Mouse (Mus musculus): ENCODE data around the gene Cebpg. TPM values are rescaled to one million over a fixed set of nuclear protein-coding genes. Genes with fewer than 3 reads are reported as not detected.

Cebpg gene
- total RNA-seq (2023) = 10 to 100 TPM; 33.7 to 43.1 TPM

GRCm38 (mm10) chr7:35056436-35056864, at the start of gene Cebpg:
Gene Cebpg, minus strand, starts transcription at chr7:35056573.

Other genes starting within 250 kb of the Cebpg start
- gene Chst8, start 243.9 kb downstream of the Cebpg start, total RNA-seq (2023) = not detected
- 10 to 100 TPM; 18.1 to 19.8 TPM for gene Pepd, start 144.2 kb downstream of the Cebpg start, total RNA-seq (2023)
- 10 to 100 TPM; 61.3 to 71.8 TPM for gene Cebpa, start 62.7 kb upstream of the Cebpg start, total RNA-seq (2023)
- gene Slc7a10, start 129.8 kb upstream of the Cebpg start, total RNA-seq (2023) = not detected
- gene Lrp3, start 158.9 kb upstream of the Cebpg start, total RNA-seq (2023) = under 1 TPM in 1 of 2 experiments, not detected in 1; 0.09 TPM

Data from neutrophil, adult 83 days (primary cell).